Mouse (Mus musculus) ES-Bruce4 (cell line): Measurements from ENCODE around the gene Cd302. TPM values are rescaled to one million over a fixed set of nuclear protein-coding genes. Genes with fewer than 3 reads are reported as not detected.

ENCODE experiments used
- H3K27ac ChIP-seq: 2 replicates; pipeline ENCODE4 v1.5.1; 2012; ENCODE audit warnings: low read length, inconsistent platforms; ENCODE audit not compliant: insufficient read depth
- H3K27me3 ChIP-seq: 2 replicates; pipeline ENCODE4 v1.6.1; 2012; ENCODE audit warnings: mild to moderate bottlenecking, low read length, inconsistent platforms; ENCODE audit not compliant: control insufficient read depth, poor library complexity, insufficient read depth, severe bottlenecking
- H3K36me3 ChIP-seq: 2 replicates; pipeline ENCODE4 v1.6.1; 2012; ENCODE audit warnings: inconsistent platforms, mild to moderate bottlenecking, low read length, moderate library complexity; ENCODE audit not compliant: control insufficient read depth, poor library complexity, insufficient read depth, severe bottlenecking
- H3K4me1 ChIP-seq: one replicate; pipeline ENCODE4 v1.8.1; 2011; ENCODE audit warnings: low read length; ENCODE audit not compliant: control insufficient read depth, insufficient read depth
- H3K4me3 ChIP-seq: 2 replicates; pipeline ENCODE4 v1.5.1; 2011; ENCODE audit warnings: low read depth, mild to moderate bottlenecking, low read length
- H3K9ac ChIP-seq: 2 replicates; pipeline ENCODE4 v1.6.1; 2012; ENCODE audit warnings: low read depth, mild to moderate bottlenecking, inconsistent platforms; ENCODE audit not compliant: poor library complexity, severe bottlenecking
- H3K9me3 ChIP-seq: replicated peaks from 2 replicates; pipeline ENCODE4 v1.6.1; 2012; ENCODE audit warnings: mild to moderate bottlenecking, low read length, inconsistent platforms; ENCODE audit not compliant: control insufficient read depth, poor library complexity, insufficient read depth, severe bottlenecking
- CTCF ChIP-seq: IDR thresholded peaks from one replicate; pipeline ENCODE4 v1.8.1; 2011; ENCODE audit warnings: low read depth, low read length
- EP300 ChIP-seq: IDR thresholded peaks from 2 replicates; pipeline ENCODE4 v1.6.1; 2011; ENCODE audit warnings: low read depth, low read length; ENCODE audit not compliant: insufficient read depth
- POLR2A ChIP-seq: IDR thresholded peaks from one replicate; pipeline ENCODE4 v1.8.1; 2011; ENCODE audit warnings: low read length; ENCODE audit not compliant: insufficient read depth
- polyA plus RNA-seq: library from polyadenylated mRNA; stranded (reverse); fragments of >200 nt; gene quantifications from 2 replicates; pipeline ENCODE4 v1.2.4, GENCODE M21; 2011; ENCODE audit warnings: low read depth; ENCODE audit not compliant: missing spikeins, insufficient read depth, insufficient read length

Cd302 gene
- polyA plus RNA-seq, 1 experiment, result 2.8 TPM

DNA sequence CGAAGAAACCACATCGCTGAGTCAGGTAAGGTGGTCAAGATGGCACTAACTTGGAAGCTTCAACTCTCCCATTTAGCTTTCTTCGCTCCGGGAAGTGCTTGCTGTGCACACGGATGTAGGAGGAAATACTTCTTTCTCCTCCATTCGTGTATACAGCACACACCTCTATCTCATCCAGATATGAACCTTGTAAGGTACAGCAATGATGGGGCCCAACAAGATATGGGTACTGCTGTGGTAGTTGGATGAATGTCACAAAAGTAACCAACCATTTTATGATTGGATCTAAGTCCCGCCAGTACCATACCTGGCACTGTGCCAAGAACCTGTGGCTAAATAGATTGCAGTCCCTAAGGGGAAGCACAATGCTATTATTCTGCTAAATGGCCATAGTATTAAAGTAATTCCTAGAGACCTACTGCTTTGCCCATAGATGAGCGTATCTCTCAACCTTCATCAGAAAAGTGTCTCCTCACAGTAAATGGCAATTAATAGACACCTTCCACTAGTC, 874 bp upstream of the Cd302 start:
- Histone ChIP-seq H3K9ac (no peak overlapping the region), H3K27me3 (peaks cover 5% of the 10 kb centered on the region), H3K4me1 (no peaks in the 10 kb centered on the region), H3K4me3 (no peak overlapping the region), H3K9me3 (no peaks in the 10 kb centered on the region), H3K27ac (no peak overlapping the region), H3K36me3 (no peaks in the 10 kb centered on the region)
- TF ChIP-seq POLR2A, result no peak
- no peak for TF ChIP-seq CTCF

DNA sequence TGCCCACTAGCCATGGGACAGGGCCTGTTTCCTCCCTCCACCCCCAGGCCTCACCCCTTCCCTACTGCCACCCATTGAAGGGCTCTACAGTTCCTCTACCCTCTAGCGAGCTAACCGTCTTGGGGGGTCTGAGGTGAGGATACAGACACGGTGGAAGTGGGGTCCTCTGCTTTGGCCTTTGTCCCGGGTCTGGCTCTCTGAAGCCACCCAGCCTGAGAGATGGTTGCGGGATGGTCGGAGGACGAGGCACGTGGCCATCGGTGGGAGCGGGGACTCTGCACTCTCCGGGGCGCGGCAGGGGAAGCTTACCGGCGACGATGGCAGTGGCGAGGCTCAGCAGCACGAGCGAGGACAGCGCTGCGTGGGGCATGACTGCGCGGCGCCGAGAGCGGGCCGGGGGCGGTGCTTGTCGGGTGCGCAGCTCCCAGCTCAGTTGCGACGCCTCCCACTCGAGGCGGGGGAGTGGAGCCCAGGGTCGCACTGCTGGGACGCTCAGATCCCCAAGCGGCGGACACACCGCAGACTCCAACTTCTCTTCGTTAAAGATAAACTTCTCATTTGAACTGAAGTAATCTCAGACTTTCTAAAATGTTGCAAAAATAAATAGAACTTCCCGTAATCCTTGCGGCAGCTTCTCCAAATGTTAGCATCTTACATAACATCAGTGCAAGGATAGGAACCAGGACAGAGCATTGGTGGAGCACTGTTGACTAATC, 379 bp downstream of the Cd302 start:
- no peaks in the 10 kb centered on the region for H3K4me1 ChIP-seq
- peak overlapping the region; percentile 66 for H3K4me3 ChIP-seq
- no peak overlapping the region for H3K27ac ChIP-seq
- no peaks in the 10 kb centered on the region for H3K36me3 ChIP-seq
- H3K9me3 ChIP-seq, result no peaks in the 10 kb centered on the region
- H3K27me3 ChIP-seq, result peaks cover 5% of the 10 kb centered on the region
- H3K9ac ChIP-seq, result peak overlapping the region; percentile 16; the same call in 1 of the 2 replicates
- TF ChIP-seq CTCF (no peak), POLR2A (no peak), EP300 (no peak)

- Histone ChIP-seq H3K36me3 (no peaks in the 10 kb centered on the region), H3K4me3 (peak overlapping the region; percentile 66), H3K27me3 (peaks cover 5% of the 10 kb centered on the region), H3K9me3 (no peaks in the 10 kb centered on the region), H3K27ac (no peak overlapping the region), H3K9ac (peak overlapping the region; percentile 16; the same call in 1 of the 2 replicates), H3K4me1 (no peaks in the 10 kb centered on the region)
- TF ChIP-seq CTCF, result no peak
- no peak for TF ChIP-seq EP300
- TF ChIP-seq POLR2A, result no peak
These were observed 1.0 kb downstream of the Cd302 start for GRCm38 (mm10) chr2:60283208-60283750.

DNA sequence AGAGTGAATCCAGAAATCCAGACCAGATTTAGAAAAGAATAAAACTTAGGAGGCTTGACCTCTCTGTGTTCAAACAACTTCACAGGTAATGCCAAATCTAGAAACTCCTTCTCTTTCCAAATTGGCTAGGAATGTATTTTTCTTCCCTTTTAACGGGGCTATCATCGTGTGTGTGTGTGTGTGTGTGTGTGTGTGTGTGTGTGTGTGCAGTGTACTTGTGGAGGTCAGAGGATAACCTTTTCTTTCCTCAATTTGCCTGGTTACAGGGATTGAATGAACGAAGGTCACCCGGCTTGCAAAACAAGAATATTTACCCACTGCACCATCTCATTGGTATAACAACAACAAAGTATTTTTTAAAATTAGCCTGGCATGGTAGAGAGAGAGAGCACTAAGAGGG, 1.7 kb downstream of the Cd302 start:
- Histone ChIP-seq H3K9ac (no peak overlapping the region), H3K27me3 (peaks cover 5% of the 10 kb centered on the region), H3K36me3 (no peaks in the 10 kb centered on the region), H3K27ac (no peak overlapping the region), H3K9me3 (no peaks in the 10 kb centered on the region), H3K4me3 (no peak overlapping the region), H3K4me1 (no peaks in the 10 kb centered on the region)
- no peak for TF ChIP-seq EP300

GRCm38 (mm10) chr2:60278627-60279026, 5.7 kb downstream of the Cd302 start:
- H3K27ac ChIP-seq, result no peak overlapping the region
- no peak for TF ChIP-seq POLR2A
- TF ChIP-seq EP300, result no peak
- TF ChIP-seq CTCF, result no peak
- no peaks in the 10 kb centered on the region for H3K36me3 ChIP-seq
- no peaks in the 10 kb centered on the region for H3K27me3 ChIP-seq
- H3K4me1 ChIP-seq, result no peaks in the 10 kb centered on the region
- H3K9ac ChIP-seq, result no peak overlapping the region
- H3K9me3 ChIP-seq, result no peaks in the 10 kb centered on the region
- no peak overlapping the region for H3K4me3 ChIP-seq

- H3K9ac ChIP-seq, result no peak overlapping the region
- no peak overlapping the region for H3K4me3 ChIP-seq
- peaks cover 2% of the 10 kb centered on the region for H3K4me1 ChIP-seq
- TF ChIP-seq POLR2A (no peak), CTCF (no peak), EP300 (no peak)
- H3K27ac ChIP-seq, result no peak overlapping the region
- H3K36me3 ChIP-seq, result no peaks in the 10 kb centered on the region
- no peaks in the 10 kb centered on the region for H3K27me3 ChIP-seq
- H3K9me3 ChIP-seq, result 0 out of 2 replicates have a peak, but pooled peaks cover 6% of the 10 kb centered on the region
These were observed 14.3 kb downstream of the Cd302 start for GRCm38 (mm10) chr2:60269856-60270479.
